Mouse (Mus musculus): Measurements from ENCODE around the gene Crispld2. TPM values are rescaled to one million over a fixed set of nuclear protein-coding genes. Genes with fewer than 3 reads are reported as not detected.
A peak's percentile ranks its signal among the peaks of the same experiment; 100 is the strongest.

Crispld2 gene
- polyA plus RNA-seq, 1 experiment from 2014 or later: 6.5 TPM

DNA sequence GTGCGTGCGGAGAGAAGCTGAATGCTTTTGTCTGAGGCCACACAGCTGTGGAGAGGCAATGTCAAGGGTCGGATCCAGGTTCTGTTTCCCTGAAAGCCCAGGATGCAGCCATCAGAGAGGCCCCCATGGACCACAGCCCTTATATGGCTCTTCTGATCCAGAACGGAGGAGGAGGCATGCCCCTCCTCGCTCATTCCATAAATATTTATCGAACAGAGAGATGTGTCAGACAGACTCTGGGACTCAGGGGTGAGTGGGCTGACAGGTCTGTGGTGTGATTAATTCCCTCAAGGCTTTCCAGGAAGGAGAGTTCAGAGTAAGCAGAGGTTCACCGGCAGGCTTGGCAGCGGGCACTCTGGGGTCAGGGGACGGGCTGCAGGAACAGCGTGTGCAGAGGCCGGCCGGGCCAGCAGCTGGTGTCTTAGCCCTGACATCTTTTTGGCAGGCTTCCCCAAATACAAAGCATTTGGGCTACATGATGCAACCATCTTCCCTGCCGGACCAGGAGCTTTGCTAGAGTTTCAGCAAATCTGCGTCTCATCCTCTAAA, 12.0 kb downstream of the Crispld2 start:
- 47% methylated on average over 14 of the region's 14 CpGs for WGBS
- H3K27ac ChIP-seq (replicated peaks): peak overlapping the region; percentile 60
- no peaks in the 10 kb centered on the region for H3K36me3 ChIP-seq (replicated peaks)
- peak; percentile 63 for DNase-seq (ENCODE audit: low spot score)
- no peaks in the 10 kb centered on the region for H3K27me3 ChIP-seq (replicated peaks; ENCODE audit: low read depth, poor library complexity, severe bottlenecking)
- peaks cover 54% of the 10 kb centered on the region for H3K4me1 ChIP-seq
- no peak overlapping the region for H3K4me3 ChIP-seq
- H3K9me3 ChIP-seq: no peaks in the 10 kb centered on the region

- 53% methylated on average over 2 of the region's 2 CpGs for WGBS
- Histone ChIP-seq H3K4me3 (no peak overlapping the region), H3K4me1 (peaks cover 58% of the 10 kb centered on the region), H3K36me3 (replicated peaks) (no peaks in the 10 kb centered on the region), H3K27ac (replicated peaks) (peak overlapping the region; percentile 60; the same call in 1 of the 2 replicates), H3K27me3 (replicated peaks; ENCODE audit: low read depth, poor library complexity, severe bottlenecking) (no peaks in the 10 kb centered on the region), H3K9me3 (no peaks in the 10 kb centered on the region)
- DNase-seq (ENCODE audit: low spot score): no peak
Measured at GRCm38 (mm10) chr8:120004705-120005381, 12.6 kb downstream of the Crispld2 start.

DNA sequence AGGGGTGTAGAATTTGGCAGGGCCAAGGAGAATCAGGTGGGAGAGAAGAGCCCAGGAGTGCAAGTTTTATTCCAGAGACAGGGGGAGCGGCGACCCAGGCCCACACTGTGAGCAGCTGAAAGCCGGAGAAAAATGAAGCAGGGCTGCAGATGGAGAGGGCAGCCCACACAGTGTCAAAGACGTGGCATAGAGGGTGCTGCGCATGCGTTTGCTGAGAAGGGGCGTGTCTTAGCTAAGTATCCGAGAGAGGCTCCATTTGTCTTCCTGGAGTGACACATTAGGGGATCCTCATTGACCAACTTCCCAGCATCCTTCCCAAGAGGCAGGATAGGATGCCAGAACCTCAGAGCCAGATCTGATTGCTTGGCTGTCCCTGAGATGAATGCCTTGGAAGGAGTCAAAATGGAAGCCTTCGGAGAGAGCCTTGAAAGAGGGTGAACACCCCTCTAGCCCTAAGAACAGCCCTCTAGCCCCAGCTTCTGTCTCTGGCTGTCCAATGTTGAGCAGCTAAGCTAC, 14.5 kb downstream of the Crispld2 start:
- peak; percentile 31 for DNase-seq (ENCODE audit: low spot score)
- 0 out of 2 replicates have a peak overlapping the region, but pooled peaks have one; percentile 12 for H3K27ac ChIP-seq (replicated peaks)
- peaks cover 11% of the 10 kb centered on the region for H3K27me3 ChIP-seq (replicated peaks; ENCODE audit: low read depth, poor library complexity, severe bottlenecking)
- no peaks in the 10 kb centered on the region for H3K36me3 ChIP-seq (replicated peaks)
- no peaks in the 10 kb centered on the region for H3K9me3 ChIP-seq
- H3K4me1 ChIP-seq: peaks cover 50% of the 10 kb centered on the region
- WGBS: 54% methylated on average over 9 of the region's 9 CpGs
- no peak overlapping the region for H3K4me3 ChIP-seq

GRCm38 (mm10) chr8:120007178-120007577, 14.9 kb downstream of the Crispld2 start:
- H3K9me3 ChIP-seq: no peaks in the 10 kb centered on the region
- WGBS: 84% methylated on average over 9 of the region's 9 CpGs
- no peak overlapping the region for H3K27ac ChIP-seq (replicated peaks)
- DNase-seq (ENCODE audit: low spot score): no peak
- peaks cover 14% of the 10 kb centered on the region for H3K27me3 ChIP-seq (replicated peaks; ENCODE audit: low read depth, poor library complexity, severe bottlenecking)
- H3K4me3 ChIP-seq: no peak overlapping the region
- no peaks in the 10 kb centered on the region for H3K36me3 ChIP-seq (replicated peaks)
- H3K4me1 ChIP-seq: peaks cover 52% of the 10 kb centered on the region

DNA sequence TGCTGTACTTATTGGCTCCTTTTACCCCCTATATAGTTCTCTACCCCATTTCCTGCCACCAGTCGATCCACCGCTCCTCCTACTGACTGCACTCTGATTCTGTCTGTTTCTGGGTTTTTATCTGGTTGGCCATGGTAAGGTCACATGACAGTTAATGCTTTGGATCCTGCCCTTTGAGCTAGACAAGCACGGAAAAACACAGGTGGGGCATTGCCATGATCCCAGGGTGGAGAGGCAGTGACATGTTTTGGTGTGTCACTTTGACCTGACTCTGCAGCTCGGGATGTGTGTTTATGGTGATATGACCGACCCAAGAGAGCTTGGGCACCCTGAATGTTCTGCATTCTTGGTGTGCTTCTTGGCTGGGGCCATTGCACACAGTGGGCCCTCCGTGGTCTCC, 17.0 kb downstream of the Crispld2 start:
- no peaks in the 10 kb centered on the region for H3K9me3 ChIP-seq
- H3K36me3 ChIP-seq (replicated peaks): no peaks in the 10 kb centered on the region
- peaks cover 14% of the 10 kb centered on the region for H3K27me3 ChIP-seq (replicated peaks; ENCODE audit: low read depth, poor library complexity, severe bottlenecking)
- WGBS: 78% methylated on average over 6 of the region's 6 CpGs
- no peak for DNase-seq (ENCODE audit: low spot score)
- H3K27ac ChIP-seq (replicated peaks): no peak overlapping the region
- no peak overlapping the region for H3K4me3 ChIP-seq
- H3K4me1 ChIP-seq: peaks cover 51% of the 10 kb centered on the region

DNA sequence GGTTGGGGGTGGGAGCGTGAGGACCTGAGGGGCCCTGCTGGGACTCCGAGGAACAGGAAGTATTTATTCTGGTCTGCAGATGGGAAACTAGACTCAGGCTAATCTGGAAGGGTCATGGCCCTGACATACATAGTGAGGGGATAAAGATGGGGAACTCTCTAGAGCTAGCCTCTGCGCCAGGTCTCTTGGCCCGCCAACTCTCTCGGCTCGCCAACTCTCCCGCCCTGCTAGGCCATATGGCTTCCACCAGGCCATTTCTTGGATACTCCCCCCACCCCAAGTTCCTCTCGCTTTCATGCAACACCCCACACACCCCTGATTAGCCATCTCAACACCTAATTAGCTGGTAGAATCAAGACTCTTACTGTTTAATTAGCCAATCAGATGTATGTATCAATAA, 20.3 kb downstream of the Crispld2 start:
- no peak overlapping the region for H3K4me3 ChIP-seq
- 84% methylated on average over 8 of the region's 8 CpGs for WGBS
- DNase-seq (ENCODE audit: low spot score): no peak

GRCm38 (mm10) chr8:120012927-120013326, 20.7 kb downstream of the Crispld2 start:
- Histone ChIP-seq H3K27me3 (replicated peaks; ENCODE audit: low read depth, poor library complexity, severe bottlenecking) (peaks cover 19% of the 10 kb centered on the region), H3K4me1 (peaks cover 36% of the 10 kb centered on the region), H3K27ac (replicated peaks) (peak overlapping the region; percentile 11; the same call in 1 of the 2 replicates), H3K4me3 (no peak overlapping the region), H3K9me3 (no peaks in the 10 kb centered on the region), H3K36me3 (replicated peaks) (0 out of 2 replicates have a peak, but pooled peaks cover 4% of the 10 kb centered on the region)
- DNase-seq (ENCODE audit: low spot score): peak; percentile 49
- 30% methylated on average over 9 of the region's 9 CpGs for WGBS

More for the DNA sequence above, 20.3 kb downstream of the Crispld2 start:
- Histone ChIP-seq H3K4me1 (peaks cover 36% of the 10 kb centered on the region), H3K9me3 (no peaks in the 10 kb centered on the region), H3K27me3 (replicated peaks; ENCODE audit: low read depth, poor library complexity, severe bottlenecking) (peaks cover 19% of the 10 kb centered on the region), H3K27ac (replicated peaks) (no peak overlapping the region), H3K36me3 (replicated peaks) (0 out of 2 replicates have a peak, but pooled peaks cover 3% of the 10 kb centered on the region)

DNA sequence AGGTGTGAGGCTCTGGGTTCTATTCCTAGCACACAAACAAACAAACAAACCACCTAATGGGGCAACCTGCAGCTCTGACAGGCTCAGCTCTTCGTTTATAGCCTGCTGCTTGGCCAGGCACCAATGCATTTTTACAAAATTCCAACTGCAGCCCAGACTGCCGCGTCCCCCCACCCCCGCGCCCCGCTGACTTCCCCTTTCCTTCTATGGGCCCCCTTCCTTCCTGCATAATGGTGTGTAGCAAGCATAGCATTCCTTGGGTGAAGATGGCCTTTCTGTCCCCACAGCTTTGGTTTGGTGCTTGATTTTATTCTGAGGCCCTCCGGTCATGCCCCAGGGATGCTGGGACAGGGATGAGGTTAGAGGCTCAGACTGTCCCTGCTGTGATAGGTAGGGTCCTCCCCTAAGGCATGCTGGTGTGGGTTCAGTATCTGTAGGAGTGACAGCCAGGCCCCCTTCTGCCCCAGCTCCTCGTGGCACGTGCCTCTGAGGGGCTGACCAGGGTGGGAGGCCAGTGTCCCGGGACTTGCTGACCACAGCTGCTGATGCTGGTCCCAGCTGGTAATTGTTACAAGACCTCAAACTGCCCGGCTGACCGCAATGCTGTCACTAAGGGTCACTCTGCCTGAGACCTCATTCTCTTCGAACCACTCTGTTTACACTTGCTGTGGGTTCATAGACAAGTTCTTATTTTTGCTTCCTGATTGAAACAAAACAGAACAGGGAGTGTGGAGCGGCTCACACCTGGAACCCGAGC, 22.2 kb downstream of the Crispld2 start:
- Histone ChIP-seq H3K27ac (replicated peaks) (peak overlapping the region; percentile 48), H3K27me3 (replicated peaks; ENCODE audit: low read depth, poor library complexity, severe bottlenecking) (peaks cover 23% of the 10 kb centered on the region), H3K4me3 (no peak overlapping the region), H3K9me3 (no peaks in the 10 kb centered on the region), H3K36me3 (replicated peaks) (0 out of 2 replicates have a peak, but pooled peaks cover 4% of the 10 kb centered on the region), H3K4me1 (peaks cover 43% of the 10 kb centered on the region)
- no peak for DNase-seq (ENCODE audit: low spot score)
- 50% methylated on average over 15 of the region's 15 CpGs for WGBS

- Histone ChIP-seq H3K36me3 (replicated peaks) (0 out of 2 replicates have a peak, but pooled peaks cover 4% of the 10 kb centered on the region), H3K9me3 (no peaks in the 10 kb centered on the region), H3K27ac (replicated peaks) (no peak overlapping the region), H3K4me3 (no peak overlapping the region), H3K27me3 (replicated peaks; ENCODE audit: low read depth, poor library complexity, severe bottlenecking) (peaks cover 22% of the 10 kb centered on the region), H3K4me1 (peaks cover 46% of the 10 kb centered on the region)
- 89% methylated on average over 8 of the region's 8 CpGs for WGBS
- no peak for DNase-seq (ENCODE audit: low spot score)
Measured at GRCm38 (mm10) chr8:120015916-120016315, 23.7 kb downstream of the Crispld2 start.

DNA sequence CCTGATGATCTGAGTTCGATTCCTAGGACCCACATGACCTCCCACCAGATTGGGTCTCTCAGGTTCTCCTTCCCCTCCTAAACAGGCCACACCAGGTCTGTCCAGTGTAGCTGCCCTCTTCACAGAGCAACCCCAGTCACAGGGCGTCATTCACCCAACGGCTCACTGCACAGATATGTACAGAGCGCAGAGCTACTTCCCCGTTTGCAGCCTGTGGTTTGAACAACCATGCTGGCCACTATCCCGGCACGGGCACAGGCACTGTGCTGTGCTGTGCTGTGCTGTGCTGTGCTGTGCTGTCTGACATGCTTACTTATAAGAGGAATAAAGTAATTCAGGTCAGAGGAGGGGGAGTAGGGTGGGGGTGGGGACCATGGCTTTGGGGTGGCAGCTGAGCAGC, 24.2 kb downstream of the Crispld2 start:
- Histone ChIP-seq H3K9me3 (no peaks in the 10 kb centered on the region), H3K4me1 (peaks cover 51% of the 10 kb centered on the region), H3K36me3 (replicated peaks) (0 out of 2 replicates have a peak, but pooled peaks cover 4% of the 10 kb centered on the region), H3K4me3 (no peak overlapping the region), H3K27ac (replicated peaks) (no peak overlapping the region), H3K27me3 (replicated peaks; ENCODE audit: low read depth, poor library complexity, severe bottlenecking) (peaks cover 19% of the 10 kb centered on the region)
- DNase-seq (ENCODE audit: low spot score): no peak
- 88% methylated on average over 7 of the region's 7 CpGs for WGBS

GRCm38 (mm10) chr8:120017349-120017748, 25.1 kb downstream of the Crispld2 start:
- H3K36me3 ChIP-seq (replicated peaks): 0 out of 2 replicates have a peak, but pooled peaks cover 4% of the 10 kb centered on the region
- H3K27ac ChIP-seq (replicated peaks): no peak overlapping the region
- no peaks in the 10 kb centered on the region for H3K9me3 ChIP-seq
- H3K4me3 ChIP-seq: no peak overlapping the region
- H3K4me1 ChIP-seq: peaks cover 52% of the 10 kb centered on the region
- no peak for DNase-seq (ENCODE audit: low spot score)
- 90% methylated on average over 13 of the region's 13 CpGs for WGBS
- H3K27me3 ChIP-seq (replicated peaks; ENCODE audit: low read depth, poor library complexity, severe bottlenecking): peaks cover 17% of the 10 kb centered on the region

- peaks cover 50% of the 10 kb centered on the region for H3K4me1 ChIP-seq
- peaks cover 17% of the 10 kb centered on the region for H3K27me3 ChIP-seq (replicated peaks; ENCODE audit: low read depth, poor library complexity, severe bottlenecking)
- H3K4me3 ChIP-seq: no peak overlapping the region
- DNase-seq (ENCODE audit: low spot score): no peak
- H3K36me3 ChIP-seq (replicated peaks): 0 out of 2 replicates have a peak, but pooled peaks cover 4% of the 10 kb centered on the region
- 95% methylated on average over 6 of the region's 6 CpGs for WGBS
- H3K27ac ChIP-seq (replicated peaks): no peak overlapping the region
- no peaks in the 10 kb centered on the region for H3K9me3 ChIP-seq
Measured at GRCm38 (mm10) chr8:120017786-120018185, 25.5 kb downstream of the Crispld2 start.
